Mouse (Mus musculus): ENCODE measurements at regions not wholly inside any gene's neighbourhood (a gene's known extent, or its start where the extent isn't known, plus 50 kb on each side); places are given as distances from the start of the nearest gene placed in this dataset.
A peak's percentile ranks its signal among the peaks of the same experiment; 100 is the strongest.

DNA sequence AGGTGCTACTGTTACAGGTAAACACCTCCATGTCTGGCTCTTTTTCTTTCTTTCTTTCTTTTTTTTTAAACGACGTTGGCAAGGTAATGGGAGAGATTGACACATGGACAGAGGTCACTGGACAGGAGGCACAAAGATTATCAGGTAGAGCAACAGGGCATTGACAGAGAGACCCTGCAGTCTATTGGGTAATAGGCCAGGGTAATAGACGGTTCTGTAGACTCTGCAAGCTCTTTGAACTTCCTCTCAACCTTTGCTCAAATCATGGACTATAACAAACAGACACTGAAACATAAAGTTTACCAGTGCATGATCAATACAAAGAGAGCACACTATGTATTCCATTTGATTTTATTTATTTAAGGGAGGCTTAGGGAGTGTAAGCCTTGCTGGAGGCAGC, 61.0 kb upstream of the Mycn start:
- Histone ChIP-seq H3K4me1 (replicated peaks; ENCODE audit: control insufficient read depth, insufficient read depth, low read length) (no peaks in the 10 kb centered on the region), H3K4me3 (ENCODE audit: low read depth, low read length) (no peak overlapping the region), H3K27me3 (ENCODE audit: control insufficient read depth, insufficient read depth, low read length) (no peaks in the 10 kb centered on the region), H3K9ac (ENCODE audit: low read depth, low read length) (no peak overlapping the region), H3K4me2 (replicated peaks; ENCODE audit: low read depth, low read length) (no peak overlapping the region), H3K27ac (ENCODE audit: low read depth, low read length) (no peak overlapping the region), H3K36me3 (ENCODE audit: control insufficient read depth, insufficient read depth, low read length) (no peaks in the 10 kb centered on the region), H3K9me3 (ENCODE audit: control insufficient read depth, low read length) (no peaks in the 10 kb centered on the region)
- no peak for DNase-seq (ENCODE audit: low spot score)
- 87% methylated on average over 3 of the region's 3 CpGs for WGBS
- ATAC-seq (ENCODE audit: low FRiP score): no peak

DNA sequence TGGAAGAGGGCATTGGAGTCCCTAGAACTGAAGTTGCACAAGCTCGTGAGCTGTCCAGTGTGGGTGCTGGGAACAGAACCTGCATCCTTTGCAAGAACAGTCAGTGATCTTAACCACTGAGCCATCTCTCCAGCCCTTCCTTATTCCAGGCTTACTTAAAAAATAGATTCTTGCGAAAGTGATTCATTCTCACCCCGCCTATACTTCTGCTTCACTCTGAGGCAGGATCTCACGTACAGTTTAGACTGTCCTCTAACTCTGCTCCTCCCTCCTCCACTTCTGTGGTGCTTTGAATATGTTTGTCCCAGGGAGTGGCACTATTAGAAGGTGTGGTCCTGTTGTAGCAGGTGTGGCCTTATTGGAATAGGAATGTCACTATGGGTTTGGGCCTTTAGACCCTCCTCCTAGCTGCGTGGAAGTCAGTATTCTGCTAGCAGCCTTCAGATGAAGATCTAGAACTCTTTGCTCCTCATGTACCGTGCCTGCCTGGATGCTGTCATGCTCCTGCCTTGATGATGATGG, 60.4 kb upstream of the Mycn start:
- DNase-seq (ENCODE audit: low spot score) (no peak), ATAC-seq (ENCODE audit: low FRiP score) (no peak)
- 91% methylated on average over 6 of the region's 6 CpGs for WGBS
- H3K9me3 ChIP-seq (ENCODE audit: control insufficient read depth, low read length): no peaks in the 10 kb centered on the region
- no peak overlapping the region for H3K4me3 ChIP-seq (ENCODE audit: low read depth, low read length)
- no peaks in the 10 kb centered on the region for H3K27me3 ChIP-seq (ENCODE audit: control insufficient read depth, insufficient read depth, low read length)
- H3K4me1 ChIP-seq (replicated peaks; ENCODE audit: control insufficient read depth, insufficient read depth, low read length): no peaks in the 10 kb centered on the region
- H3K9ac ChIP-seq (ENCODE audit: low read depth, low read length): no peak overlapping the region
- no peak overlapping the region for H3K4me2 ChIP-seq (replicated peaks; ENCODE audit: low read depth, low read length)
- H3K36me3 ChIP-seq (ENCODE audit: control insufficient read depth, insufficient read depth, low read length): no peaks in the 10 kb centered on the region
- no peak overlapping the region for H3K27ac ChIP-seq (ENCODE audit: low read depth, low read length)

DNA sequence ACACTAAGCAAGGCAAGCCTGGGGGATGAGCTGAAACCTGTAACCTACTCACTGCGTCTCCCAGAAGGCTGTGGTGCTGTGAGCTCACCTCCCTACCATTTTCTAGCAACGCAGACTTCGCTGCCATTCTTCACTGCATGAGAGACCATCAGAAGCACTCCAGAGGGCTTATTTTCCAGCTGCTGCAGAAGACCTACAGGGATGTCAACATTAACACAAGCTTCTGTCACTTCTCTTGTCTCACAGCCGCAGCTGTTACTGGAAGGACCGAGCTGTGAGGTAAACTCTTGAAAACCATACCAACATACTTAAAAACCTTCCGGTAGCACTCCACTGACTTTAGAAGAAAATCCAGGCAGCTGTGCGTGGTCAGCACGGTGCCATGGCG, 54.3 kb upstream of the Mycn start:
- no peaks in the 10 kb centered on the region for H3K9me3 ChIP-seq (ENCODE audit: control insufficient read depth, low read length)
- no peak overlapping the region for H3K4me3 ChIP-seq (ENCODE audit: low read depth, low read length)
- WGBS: 88% methylated on average over 9 of the region's 9 CpGs
- no peak overlapping the region for H3K9ac ChIP-seq (ENCODE audit: low read depth, low read length)
- ATAC-seq (ENCODE audit: low FRiP score): no peak
- no peak overlapping the region for H3K27ac ChIP-seq (ENCODE audit: low read depth, low read length)
- no peaks in the 10 kb centered on the region for H3K27me3 ChIP-seq (ENCODE audit: control insufficient read depth, insufficient read depth, low read length)
- 0 out of 2 replicates have a peak, but pooled peaks cover 2% of the 10 kb centered on the region for H3K4me1 ChIP-seq (replicated peaks; ENCODE audit: control insufficient read depth, insufficient read depth, low read length)
- H3K36me3 ChIP-seq (ENCODE audit: control insufficient read depth, insufficient read depth, low read length): no peaks in the 10 kb centered on the region
- no peak for DNase-seq (ENCODE audit: low spot score)
- no peak overlapping the region for H3K4me2 ChIP-seq (replicated peaks; ENCODE audit: low read depth, low read length)

DNA sequence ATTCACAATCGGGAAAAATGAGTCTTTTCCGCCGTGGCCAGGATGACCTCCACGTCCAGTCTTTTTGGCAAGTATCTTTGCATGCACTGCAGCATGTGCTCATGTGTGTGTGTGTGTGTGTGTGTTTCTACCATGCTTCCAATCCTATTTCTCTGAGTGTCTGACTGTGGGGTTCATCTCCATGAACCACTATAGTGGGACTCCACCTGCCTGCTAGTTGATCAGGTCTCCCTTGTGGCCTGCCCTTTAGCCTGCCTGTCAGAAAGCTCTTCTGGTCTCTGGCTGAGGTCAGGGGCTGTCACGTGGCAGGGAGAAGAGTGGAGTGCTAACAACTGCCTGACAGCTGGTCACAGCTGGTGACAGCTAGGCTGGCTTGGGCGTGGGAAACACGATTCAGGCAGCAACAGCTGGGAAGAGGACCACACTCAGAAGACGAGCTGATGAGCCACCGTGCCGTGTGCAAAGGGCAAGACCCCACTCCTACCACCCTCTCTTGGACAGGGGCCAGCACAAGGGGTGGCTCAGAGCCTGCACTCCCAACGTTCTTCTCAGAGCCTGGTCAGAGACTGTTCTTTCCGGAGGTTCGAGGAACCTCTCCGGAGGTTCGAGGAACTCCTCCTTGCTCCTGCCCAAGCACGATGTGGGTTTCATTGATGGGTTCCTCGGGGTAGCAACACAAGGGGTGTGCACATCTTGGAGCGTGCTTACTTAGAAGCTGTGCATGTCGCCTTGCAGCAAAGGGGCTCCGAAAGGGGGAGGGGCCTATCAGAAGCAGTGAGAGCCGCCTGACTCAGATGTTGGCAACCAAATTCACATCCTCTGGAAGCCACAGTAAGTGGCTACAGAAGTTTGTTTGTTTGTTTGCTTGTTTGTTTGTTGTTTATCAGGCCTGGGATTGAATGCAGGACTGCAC, 53.6 kb upstream of the Mycn start:
- H3K27me3 ChIP-seq (ENCODE audit: control insufficient read depth, insufficient read depth, low read length): no peaks in the 10 kb centered on the region
- no peaks in the 10 kb centered on the region for H3K9me3 ChIP-seq (ENCODE audit: control insufficient read depth, low read length)
- ATAC-seq (ENCODE audit: low FRiP score): peak; percentile 65
- no peak overlapping the region for H3K4me2 ChIP-seq (replicated peaks; ENCODE audit: low read depth, low read length)
- H3K4me1 ChIP-seq (replicated peaks; ENCODE audit: control insufficient read depth, insufficient read depth, low read length): 0 out of 2 replicates have a peak, but pooled peaks cover 2% of the 10 kb centered on the region
- no peak overlapping the region for H3K27ac ChIP-seq (ENCODE audit: low read depth, low read length)
- H3K9ac ChIP-seq (ENCODE audit: low read depth, low read length): no peak overlapping the region
- H3K4me3 ChIP-seq (ENCODE audit: low read depth, low read length): no peak overlapping the region
- no peaks in the 10 kb centered on the region for H3K36me3 ChIP-seq (ENCODE audit: control insufficient read depth, insufficient read depth, low read length)
- 48% methylated on average over 21 of the region's 21 CpGs for WGBS
- DNase-seq (ENCODE audit: low spot score): peak; percentile 47

DNA sequence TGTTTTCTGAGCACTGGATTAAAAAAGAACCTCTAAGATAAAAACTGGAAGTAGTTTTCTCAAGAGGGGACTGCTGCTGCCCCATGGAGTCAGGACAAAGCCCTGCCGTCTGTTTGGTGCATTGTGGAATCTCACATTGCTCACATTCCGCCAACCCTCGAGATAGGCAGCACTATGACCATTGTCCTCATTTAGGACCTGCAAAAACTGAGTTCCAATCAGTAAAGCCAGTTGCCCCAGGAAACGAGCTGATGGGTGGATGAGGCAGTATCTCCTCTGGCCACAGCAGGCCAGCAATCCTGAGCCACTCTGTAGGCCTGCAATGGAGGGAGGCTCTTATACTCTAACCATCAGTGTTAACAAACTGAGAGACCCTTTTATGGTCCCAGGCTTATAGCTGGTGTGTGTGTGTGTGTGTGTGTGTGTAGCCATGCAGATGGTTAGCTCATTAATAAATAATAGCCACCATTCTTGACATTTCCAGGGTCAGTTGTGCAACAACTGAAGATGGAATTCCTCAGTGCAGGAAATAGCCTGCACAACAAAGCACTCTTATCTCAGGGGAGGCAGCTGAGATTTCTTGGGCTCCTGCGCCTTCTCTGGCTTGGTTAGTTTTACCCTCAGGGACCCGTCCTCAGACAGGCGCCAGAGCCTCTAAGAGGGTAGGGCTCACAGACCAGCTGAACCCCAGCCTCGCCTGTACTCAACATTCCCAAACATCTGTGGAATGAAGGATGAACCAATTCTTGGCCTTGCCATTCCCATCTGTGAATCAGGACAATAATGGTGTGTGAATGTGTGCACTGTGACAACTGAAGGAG, 52.4 kb upstream of the Mycn start:
- H3K36me3 ChIP-seq (ENCODE audit: control insufficient read depth, insufficient read depth, low read length): no peaks in the 10 kb centered on the region
- H3K9ac ChIP-seq (ENCODE audit: low read depth, low read length): no peak overlapping the region
- H3K27ac ChIP-seq (ENCODE audit: low read depth, low read length): no peak overlapping the region
- H3K4me2 ChIP-seq (replicated peaks; ENCODE audit: low read depth, low read length): no peak overlapping the region
- H3K27me3 ChIP-seq (ENCODE audit: control insufficient read depth, insufficient read depth, low read length): no peaks in the 10 kb centered on the region
- H3K4me3 ChIP-seq (ENCODE audit: low read depth, low read length): no peak overlapping the region
- 0 out of 2 replicates have a peak, but pooled peaks cover 2% of the 10 kb centered on the region for H3K4me1 ChIP-seq (replicated peaks; ENCODE audit: control insufficient read depth, insufficient read depth, low read length)
- 51% methylated on average over 8 of the region's 8 CpGs for WGBS
- DNase-seq (ENCODE audit: low spot score) (peak; percentile 53), ATAC-seq (ENCODE audit: low FRiP score) (peak; percentile 59)
- H3K9me3 ChIP-seq (ENCODE audit: control insufficient read depth, low read length): no peaks in the 10 kb centered on the region
